Mouse (Mus musculus) urinary bladder, postnatal 10 days (tissue): ENCODE measurements at regions not wholly inside any gene's neighbourhood (a gene's known extent, or its start where the extent isn't known, plus 50 kb on each side); places are given as distances from the start of the nearest gene placed in this dataset.

Experiments used
- DNase-seq: peaks from one replicate; pipeline ENCODE4 v3.0.0; 2022; ENCODE audit warnings: low spot score

DNA sequence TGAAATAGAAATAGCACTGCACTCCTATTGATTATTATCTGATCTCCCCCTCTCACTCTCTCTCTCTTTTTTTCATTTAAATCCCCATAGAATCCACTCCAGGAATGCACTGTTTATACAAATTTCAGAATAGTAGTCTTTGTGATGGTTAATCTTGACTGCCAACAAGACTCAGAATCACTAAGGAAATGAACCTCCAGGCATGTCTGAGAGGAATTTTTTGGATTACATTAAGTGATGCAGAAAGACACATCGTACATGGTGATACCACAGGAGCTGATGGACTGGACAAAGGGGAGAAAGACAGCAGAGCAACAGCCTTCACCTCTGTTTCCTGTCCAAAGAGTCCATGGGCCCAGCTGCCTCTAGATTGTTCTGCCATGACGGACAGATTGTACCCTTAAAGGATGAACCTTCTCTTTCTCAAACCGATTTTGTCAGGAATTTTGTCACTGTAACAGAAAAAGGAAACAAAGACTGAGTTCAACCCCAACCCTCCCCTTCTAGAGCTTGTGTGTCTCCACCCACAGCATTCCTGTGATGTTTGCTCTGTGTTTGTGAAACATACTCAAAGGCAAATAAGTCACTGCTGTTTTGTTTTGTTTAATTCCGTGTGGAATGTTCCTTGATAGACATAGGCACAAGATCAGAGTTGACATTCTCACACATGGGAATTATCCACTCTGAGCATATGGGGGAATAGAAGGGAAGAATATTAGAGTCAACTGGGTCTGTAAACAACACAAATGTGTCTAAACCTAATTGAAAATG lies 59.1 kb upstream of the Gm34302 start:
- DNase-seq, result no peak

DNA sequence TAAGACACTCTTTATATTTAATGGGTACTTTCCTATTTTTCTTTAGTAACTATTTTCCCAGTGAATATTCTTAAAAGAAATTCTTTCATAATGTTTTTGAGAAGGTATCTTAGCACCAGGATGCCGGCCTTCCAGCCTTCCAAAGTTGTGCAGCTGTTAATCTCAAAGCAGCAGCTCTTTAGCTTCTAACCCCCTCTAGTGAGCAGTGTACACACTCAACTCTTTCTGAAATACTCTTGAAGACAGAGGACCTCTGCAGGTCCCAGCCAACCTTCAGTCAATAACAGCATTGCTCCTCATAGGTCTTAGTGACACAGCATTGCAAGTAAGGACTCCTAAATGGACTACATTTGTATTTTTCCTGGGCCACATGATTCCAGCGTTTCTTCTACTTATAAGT lies 55.2 kb upstream of the Gm34302 start:
- DNase-seq, result no peak

DNA sequence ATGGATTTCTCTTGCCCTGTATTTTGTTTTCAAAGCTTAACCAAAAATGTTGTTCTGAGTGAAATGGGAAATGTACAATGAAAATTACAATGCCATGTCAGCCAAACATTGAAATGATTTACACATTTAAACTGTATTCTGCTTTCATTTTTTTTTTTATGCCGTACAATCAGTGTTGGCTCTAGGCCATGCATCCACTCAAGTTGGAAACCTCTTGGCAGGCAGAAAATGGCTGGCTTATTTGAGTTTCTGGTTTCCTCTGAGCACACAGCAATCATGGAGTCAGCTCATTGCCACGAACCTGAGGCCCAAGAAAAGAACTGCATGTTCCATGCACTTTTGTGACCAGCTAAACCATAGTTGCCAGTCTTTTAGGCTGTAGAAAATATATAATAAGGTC lies 50.5 kb upstream of the Gm34302 start:
- no peak for DNase-seq
